Mouse (Mus musculus) cerebellum, adult 2 months (tissue): Measurements from ENCODE around the gene Ccdc170.

Experiments used
- CTCF ChIP-seq: fragments of 200-500 bp; IDR thresholded peaks from 2 replicates; pipeline ENCODE4 v1.5.1; 2011; ENCODE audit warnings: low read depth, mild to moderate bottlenecking, control low read depth, low read length, moderate library complexity, borderline replicate concordance; ENCODE audit not compliant: insufficient read depth
- POLR2A ChIP-seq: fragments of 200-500 bp; IDR thresholded peaks from 2 replicates; pipeline ENCODE4 v1.6.1; 2011; ENCODE audit warnings: low read length, control low read depth, borderline replicate concordance; ENCODE audit not compliant: insufficient read depth

- no peak for TF ChIP-seq CTCF
- TF ChIP-seq POLR2A = no peak
Measured at GRCm38 (mm10) chr10:4503251-4503650, 20.9 kb downstream of the Ccdc170 start.
